Mouse (Mus musculus): ENCODE measurements around the gene Lrpprc.

GRCm38 (mm10) chr17:84716252-84716872 lies 74.2 kb downstream of the Lrpprc start:
- TF ChIP-seq EP300 (IDR thresholded peaks at IDR 0.05) (no peak), CTCF (IDR thresholded peaks at IDR 0.05) (no peak)
